Mouse (Mus musculus) left cerebral cortex, postnatal 4 days (tissue): ENCODE data around the gene Capn11. TPM values are rescaled to one million over a fixed set of nuclear protein-coding genes. Genes with fewer than 3 reads are reported as not detected.

Source experiments
- DNase-seq: peaks from one replicate; pipeline ENCODE4 v3.0.0-alpha.2; 2022
- intact Hi-C: fragments of 180-260 bp; cut with DNase I; formaldehyde crosslinking; loops from one replicate; pipeline ENCODE4 v1.15.1; 2025
- total RNA-seq, 2 experiments: library from RNA; stranded (reverse); gene quantifications; 2 replicates each; pipeline ENCODE4 v1.2.3; 2021

Gene Capn11
- total RNA-seq, 2 experiments from 2014 or later = 0.14 to 3.6 TPM

- no peak for DNase-seq
- intact Hi-C loops = loop anchor here (5.0 kb wide), 1 partner anchor 38 kb away; no protein-coding TSS in a partner anchor
Observed at GRCm38 (mm10) chr17:45684667-45685131, 25.6 kb upstream of the Capn11 start.

DNA sequence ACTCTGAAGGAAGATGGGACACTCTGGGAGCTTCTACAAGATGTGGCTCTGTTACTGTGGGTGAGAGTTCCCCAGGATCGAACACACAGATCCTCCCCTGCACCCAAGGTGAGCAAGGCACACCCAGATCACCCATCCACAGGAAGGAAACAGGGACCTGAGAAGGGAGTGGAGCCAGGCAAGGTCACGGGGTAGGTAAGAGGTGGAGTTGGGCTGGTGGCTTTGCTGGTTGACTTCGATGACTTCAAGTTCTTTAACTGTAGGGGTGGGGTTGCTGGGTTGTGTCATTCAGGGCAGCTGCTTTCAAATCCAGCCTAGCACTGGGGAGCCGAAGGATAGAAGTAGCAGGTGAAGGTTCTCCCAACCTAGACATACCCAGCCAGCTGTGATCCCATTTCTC lies 23.7 kb upstream of the Capn11 start:
- intact Hi-C loops = no loop called here
- no peak for DNase-seq

GRCm38 (mm10) chr17:45681588-45681987 lies 22.5 kb upstream of the Capn11 start:
- intact Hi-C loops = no loop called here

DNA sequence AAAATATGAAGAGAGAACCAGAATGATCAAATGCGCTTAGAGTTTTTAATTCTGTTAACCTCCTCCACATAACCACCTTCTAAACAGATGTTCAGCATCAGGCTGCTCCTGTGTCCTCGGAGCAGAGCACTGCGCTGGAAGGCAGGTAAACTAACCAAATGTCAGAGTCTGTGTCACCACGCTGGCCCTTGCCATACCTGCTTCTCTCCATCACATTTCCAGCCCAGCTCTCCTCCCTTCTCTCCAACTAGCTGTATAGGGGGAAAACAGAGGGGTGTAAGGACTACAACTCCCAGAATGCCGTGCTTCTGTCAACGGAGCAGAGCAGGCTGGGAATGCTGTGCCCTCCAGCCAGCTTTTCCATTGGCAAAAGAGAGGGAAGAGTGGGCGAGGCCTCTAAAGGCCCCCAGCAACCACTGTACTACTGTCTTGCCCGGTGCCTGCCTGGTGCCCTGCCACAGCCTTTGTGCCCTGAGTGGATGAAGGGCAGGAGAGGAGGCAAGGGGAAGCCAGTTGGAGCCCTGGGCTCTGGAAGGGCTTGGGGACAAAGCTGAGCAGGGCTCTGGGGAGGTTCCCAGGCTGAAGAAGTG lies 21.4 kb upstream of the Capn11 start:
- DNase-seq = peak; percentile 77
- intact Hi-C loops = no loop called here

More at GRCm38 (mm10) chr17:45681588-45681987, 22.5 kb upstream of the Capn11 start:
- no peak for DNase-seq

GRCm38 (mm10) chr17:45678106-45678505 lies 19.0 kb upstream of the Capn11 start:
- intact Hi-C loops = no loop called here

DNA sequence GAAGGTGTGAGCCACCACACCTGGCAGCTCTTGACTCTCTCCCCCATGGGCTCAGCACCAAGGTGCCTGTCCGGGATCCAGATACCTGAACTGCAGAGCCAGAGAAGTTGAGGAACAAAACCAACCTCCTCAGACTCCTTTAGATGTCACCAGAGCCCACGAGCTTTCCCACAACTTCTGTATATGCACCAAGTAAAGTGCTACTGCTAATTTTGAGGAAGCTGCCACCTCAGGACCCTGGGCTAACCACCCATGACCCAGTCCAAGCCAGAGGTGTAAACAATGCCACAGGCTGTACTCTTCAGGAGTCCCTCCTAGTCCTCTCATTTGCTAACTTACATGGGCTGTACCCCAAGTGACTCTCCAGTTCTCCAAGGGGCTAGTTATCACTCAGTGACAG lies 13.5 kb upstream of the Capn11 start:
- intact Hi-C loops = no loop called here
- no peak for DNase-seq

More at GRCm38 (mm10) chr17:45678106-45678505, 19.0 kb upstream of the Capn11 start:
- DNase-seq = peak; percentile 81

DNA sequence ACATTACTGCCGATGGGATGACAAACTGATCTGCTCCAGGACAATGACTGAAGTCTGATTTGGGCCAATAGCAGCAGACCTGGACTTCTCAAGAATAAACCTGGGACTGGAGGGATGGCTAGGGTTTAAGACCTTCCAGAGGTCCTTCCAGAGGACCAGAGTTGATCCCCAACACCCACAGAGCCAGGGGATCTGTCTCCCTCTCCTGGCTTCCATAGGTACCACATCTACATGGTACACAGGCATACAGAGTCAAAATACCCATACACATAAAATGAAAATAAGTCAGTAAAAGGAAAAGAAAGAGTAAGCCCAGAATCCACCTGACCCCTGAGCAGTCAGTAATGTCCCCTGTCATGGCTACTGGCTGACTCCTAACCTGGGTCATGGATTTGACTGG lies 12.7 kb upstream of the Capn11 start:
- intact Hi-C loops = no loop called here
- DNase-seq = no peak

DNA sequence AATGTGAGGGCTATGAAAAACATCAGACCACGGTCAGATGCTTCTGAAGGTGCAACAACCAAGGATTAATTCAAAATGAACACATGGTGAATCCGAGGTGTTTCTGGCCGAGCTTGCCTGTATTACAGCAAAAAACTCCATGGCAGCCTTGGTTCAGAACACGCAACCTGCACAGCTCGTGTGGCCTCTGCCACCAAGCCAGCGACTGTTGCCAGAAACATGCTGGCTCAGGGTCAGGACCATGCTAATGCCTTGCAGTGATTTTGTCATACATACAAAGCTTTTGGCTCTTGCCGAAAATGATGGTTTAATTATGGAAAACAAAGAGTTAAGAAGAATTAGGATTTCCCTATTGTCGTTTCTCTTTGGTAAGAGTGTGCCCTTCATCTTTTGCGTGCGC lies 8.9 kb upstream of the Capn11 start:
- DNase-seq = no peak
- intact Hi-C loops = no loop called here

GRCm38 (mm10) chr17:45667481-45667880 lies 8.4 kb upstream of the Capn11 start:
- no peak for DNase-seq
- intact Hi-C loops = no loop called here

GRCm38 (mm10) chr17:45666091-45666490 lies 7.0 kb upstream of the Capn11 start:
- intact Hi-C loops = no loop called here
- DNase-seq = no peak

GRCm38 (mm10) chr17:45664608-45665007 lies 5.5 kb upstream of the Capn11 start:
- DNase-seq = no peak
- intact Hi-C loops = no loop called here

- intact Hi-C loops = no loop called here
- DNase-seq = peak; percentile 86
Observed at GRCm38 (mm10) chr17:45663106-45663919, 4.2 kb upstream of the Capn11 start.

DNA sequence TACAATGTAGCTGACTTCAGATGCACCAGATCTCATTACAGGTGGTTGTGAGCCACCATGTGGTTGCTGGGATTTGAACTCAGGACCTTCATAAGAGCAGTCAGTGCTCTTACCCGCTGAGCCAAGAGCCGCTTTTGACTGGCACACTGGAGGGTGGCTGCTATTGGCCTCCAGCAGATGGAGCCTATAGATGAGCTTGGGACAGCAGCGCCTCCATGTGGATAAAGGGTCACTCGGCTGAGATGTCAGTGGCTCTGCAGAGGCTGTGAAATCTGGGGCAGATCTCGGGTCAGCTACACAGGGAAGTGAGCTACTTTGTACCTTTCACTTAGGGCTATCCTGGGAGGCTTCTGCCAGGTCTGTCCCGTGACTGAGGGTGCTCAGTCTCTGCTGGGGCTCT lies 3.3 kb downstream of the Capn11 start:
- intact Hi-C loops = no loop called here

DNA sequence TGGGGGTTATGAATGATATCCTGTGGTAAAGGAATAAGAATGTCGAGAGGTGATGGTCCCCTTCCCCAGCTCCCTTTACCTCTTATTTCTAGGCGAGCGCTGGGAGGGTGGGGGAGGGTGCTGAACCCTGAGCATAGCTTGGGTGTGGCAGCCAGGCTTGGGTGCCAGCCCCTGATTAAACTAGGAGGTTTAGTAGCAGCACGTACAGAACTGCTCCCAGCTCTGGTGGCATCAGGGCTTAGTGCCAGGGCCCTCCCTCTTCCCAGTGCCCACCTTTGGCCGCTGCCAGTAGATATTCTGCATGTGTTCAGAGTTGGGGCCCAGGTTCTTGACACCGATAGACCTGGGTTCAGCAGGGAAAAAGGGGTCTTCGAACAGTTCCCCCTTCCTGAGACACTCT lies 5.9 kb downstream of the Capn11 start:
- DNase-seq = no peak
- intact Hi-C loops = no loop called here

More for the DNA sequence above, 3.3 kb downstream of the Capn11 start:
- peak; percentile 59 for DNase-seq

- intact Hi-C loops = loop anchor here (5.0 kb wide), 1 partner anchor 62 kb away; no protein-coding TSS in a partner anchor
- DNase-seq = no peak
Observed at GRCm38 (mm10) chr17:45644185-45644584, 14.9 kb downstream of the Capn11 start.

- peak; percentile 94 for DNase-seq
Observed at GRCm38 (mm10) chr17:45642701-45643100, 16.4 kb downstream of the Capn11 start.

GRCm38 (mm10) chr17:45641981-45642380 lies 17.1 kb downstream of the Capn11 start:
- DNase-seq = no peak
- intact Hi-C loops = loop anchor here (5.0 kb wide), 1 partner anchor 60 kb away; no protein-coding TSS in a partner anchor

More at GRCm38 (mm10) chr17:45642701-45643100, 16.4 kb downstream of the Capn11 start:
- intact Hi-C loops = loop anchor here (5.0 kb wide), 1 partner anchor 60 kb away; no protein-coding TSS in a partner anchor

- intact Hi-C loops = no loop called here
- DNase-seq = no peak
Observed at GRCm38 (mm10) chr17:45638596-45639295, 20.4 kb downstream of the Capn11 start.

DNA sequence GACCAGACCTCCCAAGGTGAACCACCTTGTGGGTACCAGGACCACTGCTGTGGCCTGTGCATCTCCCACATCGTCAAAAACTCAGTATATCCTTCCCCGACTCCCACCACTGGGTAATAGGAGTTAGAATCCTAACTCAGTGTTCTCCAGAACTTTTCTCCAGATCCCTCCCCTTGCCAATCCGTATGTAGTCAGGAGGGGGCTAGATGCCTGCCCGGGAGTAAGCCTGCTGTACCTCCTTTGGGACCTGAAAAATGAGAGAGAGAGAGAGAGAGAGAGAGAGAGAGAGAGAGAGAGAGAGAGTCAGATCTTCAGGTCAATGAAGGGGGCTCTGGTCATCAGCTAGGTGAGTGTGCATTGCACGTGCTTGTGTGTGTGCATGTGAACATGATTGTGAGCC lies 25.1 kb downstream of the Capn11 start:
- no peak for DNase-seq
- intact Hi-C loops = no loop called here

GRCm38 (mm10) chr17:45631940-45632339 lies 27.2 kb downstream of the Capn11 start:
- DNase-seq = no peak
- intact Hi-C loops = no loop called here

- DNase-seq = no peak
- intact Hi-C loops = no loop called here
Observed at GRCm38 (mm10) chr17:45630992-45631391, 28.1 kb downstream of the Capn11 start.
